Mouse (Mus musculus): ENCODE measurements around the gene Plekho1. TPM values are rescaled to one million over a fixed set of nuclear protein-coding genes. Genes with fewer than 3 reads are reported as not detected.

Plekho1 gene
- polyA plus RNA-seq, 1 experiment from 2014 or later, result 91.9 TPM

DNA sequence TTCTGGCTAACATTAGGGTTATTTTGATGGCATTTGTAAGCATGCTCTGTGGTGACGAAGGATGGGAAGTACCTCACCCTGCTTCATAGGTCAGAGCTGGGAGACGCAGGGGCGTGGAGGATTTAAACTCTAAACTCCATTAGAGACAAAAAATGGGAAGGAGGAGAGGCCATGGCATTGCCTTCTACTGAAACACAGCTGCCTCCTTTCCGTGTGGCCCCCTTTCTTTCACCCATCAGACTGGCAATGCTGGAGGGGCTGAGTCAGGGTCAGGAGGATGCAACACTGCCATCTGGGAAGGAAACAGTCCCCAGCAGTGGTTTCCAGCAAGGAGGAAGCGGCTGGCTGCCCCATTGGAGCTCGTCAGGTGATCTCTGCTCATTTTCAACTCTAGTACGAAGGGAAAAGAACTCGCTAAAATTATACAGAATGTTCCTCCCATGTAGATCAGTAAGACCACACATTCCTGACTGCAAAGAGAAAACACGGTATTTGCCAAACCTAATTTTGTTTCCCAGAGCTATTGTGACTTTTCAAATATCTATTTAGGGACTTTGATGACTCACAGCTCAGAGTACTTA, 5.2 kb upstream of the Plekho1 start:
- WGBS, result 78% methylated on average over 9 of the region's 9 CpGs
- no peak for ATAC-seq (ENCODE audit: low FRiP score, low read depth)
- H3K4me2 ChIP-seq (replicated peaks), result no peak overlapping the region
- H3K4me1 ChIP-seq, result peaks cover 15% of the 10 kb centered on the region
- H3K4me3 ChIP-seq, result no peak overlapping the region
- H3K36me3 ChIP-seq, result 0 out of 2 replicates have a peak, but pooled peaks cover 2% of the 10 kb centered on the region
- H3K27me3 ChIP-seq (replicated peaks), result no peaks in the 10 kb centered on the region
- no peaks in the 10 kb centered on the region for H3K9me3 ChIP-seq
- no peak overlapping the region for H3K27ac ChIP-seq
- no peak overlapping the region for H3K9ac ChIP-seq

GRCm38 (mm10) chr3:96000080-96000632, 4.4 kb upstream of the Plekho1 start:
- ATAC-seq (ENCODE audit: low FRiP score, low read depth), result no peak
- no peak overlapping the region for H3K27ac ChIP-seq
- 90% methylated on average over 14 of the region's 14 CpGs for WGBS

GRCm38 (mm10) chr3:95999308-96000079, 3.7 kb upstream of the Plekho1 start:
- Histone ChIP-seq H3K27me3 (replicated peaks) (no peaks in the 10 kb centered on the region), H3K27ac (no peak overlapping the region), H3K9me3 (no peaks in the 10 kb centered on the region), H3K9ac (no peak overlapping the region), H3K4me2 (replicated peaks) (no peak overlapping the region), H3K4me3 (no peak overlapping the region), H3K36me3 (0 out of 2 replicates have a peak, but pooled peaks cover 2% of the 10 kb centered on the region), H3K4me1 (peaks cover 16% of the 10 kb centered on the region)
- WGBS, result 91% methylated on average over 12 of the region's 12 CpGs
- ATAC-seq (ENCODE audit: low FRiP score, low read depth), result no peak

More at GRCm38 (mm10) chr3:96000080-96000632, 4.4 kb upstream of the Plekho1 start:
- Histone ChIP-seq H3K4me3 (no peak overlapping the region), H3K4me1 (peaks cover 15% of the 10 kb centered on the region), H3K36me3 (0 out of 2 replicates have a peak, but pooled peaks cover 2% of the 10 kb centered on the region), H3K9me3 (no peaks in the 10 kb centered on the region), H3K27me3 (replicated peaks) (no peaks in the 10 kb centered on the region), H3K9ac (no peak overlapping the region), H3K4me2 (replicated peaks) (no peak overlapping the region)

GRCm38 (mm10) chr3:95997203-95997721, 1.5 kb upstream of the Plekho1 start:
- H3K9ac ChIP-seq, result 0 out of 2 replicates have a peak overlapping the region, but pooled peaks have one; percentile 99

DNA sequence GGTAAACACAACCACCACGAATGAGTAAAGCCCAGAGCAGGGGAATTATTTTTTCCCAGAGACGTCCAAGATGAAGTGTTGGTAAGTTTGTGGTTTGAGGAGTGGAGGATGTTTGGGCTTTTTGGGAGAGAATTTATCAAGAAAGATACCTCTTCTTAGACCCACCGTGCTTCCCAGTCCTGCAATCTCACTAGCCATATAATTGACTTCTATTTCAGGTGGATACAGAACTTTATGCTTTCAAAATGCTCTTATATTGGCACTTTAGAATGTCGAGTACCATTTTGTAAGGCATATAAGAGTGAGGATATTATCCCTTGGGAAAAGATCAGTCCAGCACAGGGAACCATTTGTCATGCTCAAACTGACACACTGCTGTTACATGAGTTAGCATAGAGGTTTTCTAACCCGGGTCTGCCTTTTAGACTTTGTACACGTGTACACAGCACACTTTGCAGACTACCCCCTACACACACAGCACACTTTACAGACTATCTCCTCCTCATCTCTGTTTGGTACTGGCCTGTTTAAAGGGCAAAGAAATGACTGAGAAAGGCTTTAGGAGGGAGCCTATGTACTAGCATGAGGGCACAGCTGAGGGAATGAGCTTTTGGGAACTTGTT, 761 bp upstream of the Plekho1 start:
- Histone ChIP-seq H3K9ac (peak overlapping the region; percentile 99), H3K36me3 (peaks cover 17% of the 10 kb centered on the region), H3K4me2 (replicated peaks) (peak overlapping the region; percentile 91), H3K27me3 (replicated peaks) (no peaks in the 10 kb centered on the region), H3K9me3 (no peaks in the 10 kb centered on the region), H3K27ac (peak overlapping the region; percentile 98), H3K4me3 (peak overlapping the region; percentile 85), H3K4me1 (peaks cover 44% of the 10 kb centered on the region)
- peak; percentile 26; the same call in 1 of the 2 replicates for ATAC-seq (ENCODE audit: low FRiP score, low read depth)
- 8% methylated on average over 6 of the region's 6 CpGs for WGBS

More at GRCm38 (mm10) chr3:95997203-95997721, 1.5 kb upstream of the Plekho1 start:
- no peak overlapping the region for H3K27ac ChIP-seq
- peaks cover 10% of the 10 kb centered on the region for H3K36me3 ChIP-seq
- peaks cover 38% of the 10 kb centered on the region for H3K4me1 ChIP-seq
- WGBS, result 20% methylated on average over 9 of the region's 9 CpGs
- peak overlapping the region; percentile 85 for H3K4me3 ChIP-seq
- peak overlapping the region; percentile 91 for H3K4me2 ChIP-seq (replicated peaks)
- H3K27me3 ChIP-seq (replicated peaks), result no peaks in the 10 kb centered on the region
- ATAC-seq (ENCODE audit: low FRiP score, low read depth), result peak; percentile 15; the same call in 1 of the 2 replicates
- H3K9me3 ChIP-seq, result no peaks in the 10 kb centered on the region

GRCm38 (mm10) chr3:95994975-95995801, 613 bp downstream of the Plekho1 start:
- peak overlapping the region; percentile 85 for H3K4me3 ChIP-seq
- WGBS, result under 1% methylated on average over 49 of the region's 51 CpGs
- H3K27ac ChIP-seq, result peak overlapping the region; percentile 98
- no peaks in the 10 kb centered on the region for H3K27me3 ChIP-seq (replicated peaks)
- H3K4me2 ChIP-seq (replicated peaks), result peak overlapping the region; percentile 91
- H3K4me1 ChIP-seq, result peaks cover 47% of the 10 kb centered on the region
- H3K9me3 ChIP-seq, result no peaks in the 10 kb centered on the region
- ATAC-seq (ENCODE audit: low FRiP score, low read depth), result peak; percentile 77
- peak overlapping the region; percentile 99 for H3K9ac ChIP-seq
- H3K36me3 ChIP-seq, result peaks cover 30% of the 10 kb centered on the region

- Histone ChIP-seq H3K27me3 (replicated peaks) (no peaks in the 10 kb centered on the region), H3K4me2 (replicated peaks) (peak overlapping the region; percentile 91)
Observed at GRCm38 (mm10) chr3:95994381-95994846, 1.4 kb downstream of the Plekho1 start.

DNA sequence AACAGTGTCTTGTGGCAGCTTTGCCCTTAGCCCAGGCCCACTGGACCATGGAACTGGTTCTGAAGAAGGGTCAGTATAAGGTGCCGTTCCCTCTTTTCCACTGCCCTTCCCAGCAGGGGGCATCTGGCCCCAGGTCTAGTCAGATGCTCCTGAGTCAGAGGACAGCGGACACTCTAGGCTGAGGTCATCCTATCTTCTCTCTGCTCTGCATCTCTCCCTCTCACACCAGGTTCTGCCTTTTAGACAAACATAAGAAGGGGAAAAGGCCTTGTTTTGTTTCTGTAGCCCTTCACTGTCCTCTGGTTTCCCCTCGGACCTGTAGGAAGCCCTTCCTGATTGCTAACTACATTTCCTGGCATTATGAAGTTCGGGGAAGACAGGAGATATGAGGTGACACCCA, 1.9 kb downstream of the Plekho1 start:
- no peak for ATAC-seq (ENCODE audit: low FRiP score, low read depth)
- H3K4me1 ChIP-seq, result peaks cover 47% of the 10 kb centered on the region
- peak overlapping the region; percentile 99 for H3K9ac ChIP-seq
- no peak overlapping the region for H3K27ac ChIP-seq
- H3K4me2 ChIP-seq (replicated peaks), result peak overlapping the region; percentile 91
- H3K36me3 ChIP-seq, result peaks cover 41% of the 10 kb centered on the region
- 34% methylated on average over 4 of the region's 4 CpGs for WGBS
- H3K4me3 ChIP-seq, result peak overlapping the region; percentile 85
- no peaks in the 10 kb centered on the region for H3K9me3 ChIP-seq
- H3K27me3 ChIP-seq (replicated peaks), result no peaks in the 10 kb centered on the region

More at GRCm38 (mm10) chr3:95994381-95994846, 1.4 kb downstream of the Plekho1 start:
- Histone ChIP-seq H3K27ac (peak overlapping the region; percentile 3; the same call in 1 of the 2 replicates), H3K9ac (peak overlapping the region; percentile 99), H3K36me3 (peaks cover 36% of the 10 kb centered on the region), H3K4me3 (peak overlapping the region; percentile 85), H3K4me1 (peaks cover 47% of the 10 kb centered on the region), H3K9me3 (no peaks in the 10 kb centered on the region)
- 11% methylated on average over 6 of the region's 6 CpGs for WGBS
- no peak for ATAC-seq (ENCODE audit: low FRiP score, low read depth)

- Histone ChIP-seq H3K9ac (peak overlapping the region; percentile 99), H3K4me3 (peak overlapping the region; percentile 85), H3K36me3 (peaks cover 49% of the 10 kb centered on the region), H3K9me3 (no peaks in the 10 kb centered on the region), H3K4me1 (peaks cover 47% of the 10 kb centered on the region), H3K27ac (peak overlapping the region; percentile 22; the same call in 1 of the 2 replicates), H3K4me2 (replicated peaks) (peak overlapping the region; percentile 91), H3K27me3 (replicated peaks) (no peaks in the 10 kb centered on the region)
- WGBS, result 50% methylated on average over 5 of the region's 5 CpGs
- no peak for ATAC-seq (ENCODE audit: low FRiP score, low read depth)
Observed at GRCm38 (mm10) chr3:95992990-95993603, 2.7 kb downstream of the Plekho1 start.

GRCm38 (mm10) chr3:95990413-95990941, 5.3 kb downstream of the Plekho1 start:
- 94% methylated on average over 12 of the region's 12 CpGs for WGBS
- no peaks in the 10 kb centered on the region for H3K27me3 ChIP-seq (replicated peaks)
- H3K36me3 ChIP-seq, result peaks cover 58% of the 10 kb centered on the region
- H3K9ac ChIP-seq, result no peak overlapping the region
- no peak overlapping the region for H3K4me2 ChIP-seq (replicated peaks)
- H3K4me3 ChIP-seq, result no peak overlapping the region
- peaks cover 46% of the 10 kb centered on the region for H3K4me1 ChIP-seq
- ATAC-seq (ENCODE audit: low FRiP score, low read depth), result no peak
- no peaks in the 10 kb centered on the region for H3K9me3 ChIP-seq
- no peak overlapping the region for H3K27ac ChIP-seq
